Mouse (Mus musculus): ENCODE measurements around the gene Fam172a. TPM values are rescaled to one million over a fixed set of nuclear protein-coding genes. Genes with fewer than 3 reads are reported as not detected.

The Fam172a gene
- total RNA-seq, 2 experiments from 2014 or later = 39.8 to 41.6 TPM

DNA sequence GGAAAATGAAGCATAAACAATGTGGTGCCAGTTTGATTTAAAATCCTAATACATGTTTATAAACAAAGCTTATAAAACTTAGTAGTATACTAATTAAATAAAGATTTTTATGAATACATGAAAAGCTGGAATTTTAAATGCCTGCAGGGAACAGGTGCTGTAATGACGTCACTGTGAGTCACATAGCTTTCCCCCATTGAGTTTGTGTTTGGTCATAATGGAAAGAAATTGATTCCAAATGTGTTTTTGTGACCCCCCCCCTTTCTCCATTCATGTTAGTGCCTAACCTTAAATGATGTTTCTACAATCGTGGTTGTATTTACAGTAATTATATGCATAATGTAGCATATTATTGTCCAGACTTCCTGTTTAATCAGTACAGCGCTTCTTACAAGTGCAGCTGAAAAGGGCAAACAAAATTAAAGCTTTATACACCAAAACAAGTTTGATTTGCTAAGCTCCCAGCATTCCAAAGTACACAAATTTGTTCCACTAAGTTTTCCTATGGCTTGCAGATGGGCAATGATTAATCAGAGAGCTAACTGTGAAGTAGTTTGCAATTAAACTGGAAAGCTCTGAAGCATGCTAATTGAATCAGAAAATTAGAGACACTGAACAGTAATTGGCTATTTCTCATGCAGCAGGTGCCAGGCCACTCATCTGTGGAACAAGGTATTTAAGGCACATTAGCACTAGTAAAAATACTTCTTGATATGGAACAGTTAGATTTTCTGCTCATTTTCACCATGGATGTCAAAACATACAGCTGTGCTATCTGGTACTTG is 398.1 kb downstream of the Fam172a start:
- no peak for DNase-seq (ENCODE audit: low spot score in 2 of 2)

DNA sequence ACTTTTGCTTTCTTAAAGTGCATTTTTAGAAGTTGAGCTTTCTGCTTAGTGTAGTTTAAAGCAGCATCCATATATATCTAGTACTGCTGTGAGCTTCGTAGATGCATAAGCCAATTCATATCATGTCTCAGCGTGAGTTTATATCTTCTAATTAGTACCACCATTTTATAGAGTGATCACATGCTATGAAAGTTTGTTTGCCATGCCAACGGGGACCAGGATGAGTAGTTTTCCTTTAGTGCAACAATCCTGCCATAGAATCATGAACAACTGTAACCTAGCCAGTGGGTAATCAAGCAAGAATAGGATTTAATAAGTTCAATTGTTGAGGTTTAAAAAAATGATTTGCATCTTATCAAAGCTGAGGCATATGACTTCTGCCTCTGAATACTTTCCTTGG is 398.8 kb downstream of the Fam172a start:
- DNase-seq (ENCODE audit: low spot score in 2 of 2) = no peak

DNA sequence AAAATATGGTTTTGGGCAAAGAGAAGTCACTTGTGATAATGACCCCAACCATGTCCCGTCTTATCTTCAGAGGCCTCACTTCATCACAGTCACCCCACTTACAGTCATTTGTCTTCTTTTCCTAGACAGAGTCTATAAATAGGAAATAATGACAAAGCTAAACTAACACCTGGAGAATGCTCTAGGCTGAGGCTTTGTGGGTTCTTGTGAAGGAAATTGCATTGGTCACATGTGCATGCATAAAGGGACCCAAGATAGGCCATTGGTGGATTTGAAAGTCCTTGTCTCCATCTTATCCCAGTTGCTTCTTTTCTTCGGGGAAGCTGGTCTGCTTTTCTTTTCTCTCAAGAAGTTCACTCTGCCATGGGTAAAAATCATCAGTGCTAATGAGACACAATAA is 400.5 kb downstream of the Fam172a start:
- DNase-seq (ENCODE audit: low spot score in 2 of 2) = no peak

DNA sequence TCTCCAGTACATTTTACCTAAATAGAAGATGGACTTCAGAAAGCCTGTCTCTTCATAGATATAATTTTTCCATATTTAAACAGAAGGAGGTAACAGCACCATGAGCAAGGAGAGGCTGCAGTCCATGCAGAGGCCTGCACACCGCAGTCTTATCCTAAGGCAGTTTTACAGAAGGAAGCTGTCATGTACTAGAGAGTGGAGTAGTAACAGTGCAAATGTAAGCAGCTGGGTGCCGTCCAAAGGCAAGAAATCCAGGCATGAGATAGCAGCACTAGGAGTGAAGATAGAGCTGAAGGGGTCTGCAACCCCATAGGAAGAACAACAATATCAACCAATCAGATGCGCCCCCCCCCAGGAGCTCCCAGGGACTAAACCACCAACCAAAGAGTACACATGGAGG is 403.0 kb downstream of the Fam172a start:
- DNase-seq (ENCODE audit: low spot score in 2 of 2) = no peak

DNA sequence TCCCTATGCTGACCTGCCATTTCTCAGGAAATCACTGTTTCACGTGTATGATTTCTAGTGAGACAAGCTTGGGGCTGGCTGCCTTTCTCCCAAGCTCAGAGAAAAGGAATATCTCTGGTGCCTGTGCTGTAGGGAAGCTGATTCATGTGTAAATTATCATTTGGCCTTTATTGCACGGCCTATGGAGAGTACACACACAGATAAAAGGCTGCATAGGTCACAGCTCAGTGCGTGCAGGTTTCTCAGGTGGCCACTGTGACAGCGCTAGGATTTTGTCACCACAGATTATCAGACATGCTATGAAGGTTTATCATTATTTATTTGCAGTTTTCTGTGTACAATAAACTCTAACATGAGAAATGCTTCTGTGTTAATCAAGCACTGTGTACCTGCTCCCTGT is 408.8 kb downstream of the Fam172a start:
- DNase-seq (ENCODE audit: low spot score in 2 of 2) = no peak

DNA sequence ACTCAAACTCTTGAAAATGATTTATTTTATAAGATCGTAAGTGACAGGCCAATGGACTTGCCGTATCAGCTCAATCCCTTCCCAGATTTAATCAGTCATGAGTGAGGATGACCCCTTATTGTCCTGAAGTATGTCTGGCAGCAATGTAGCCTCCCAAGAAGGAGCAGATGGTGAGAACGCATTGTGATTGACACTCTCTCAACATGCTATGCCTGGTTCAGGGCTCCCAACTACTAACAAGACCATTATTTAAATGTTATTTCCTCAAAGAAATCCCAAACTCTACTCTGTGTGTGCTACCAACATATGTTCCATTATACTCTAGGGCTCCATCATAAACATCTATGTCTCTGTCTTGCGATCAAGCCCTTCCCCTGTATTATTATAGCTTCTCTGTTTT is 412.1 kb downstream of the Fam172a start:
- no peak for DNase-seq (ENCODE audit: low spot score in 2 of 2)

DNA sequence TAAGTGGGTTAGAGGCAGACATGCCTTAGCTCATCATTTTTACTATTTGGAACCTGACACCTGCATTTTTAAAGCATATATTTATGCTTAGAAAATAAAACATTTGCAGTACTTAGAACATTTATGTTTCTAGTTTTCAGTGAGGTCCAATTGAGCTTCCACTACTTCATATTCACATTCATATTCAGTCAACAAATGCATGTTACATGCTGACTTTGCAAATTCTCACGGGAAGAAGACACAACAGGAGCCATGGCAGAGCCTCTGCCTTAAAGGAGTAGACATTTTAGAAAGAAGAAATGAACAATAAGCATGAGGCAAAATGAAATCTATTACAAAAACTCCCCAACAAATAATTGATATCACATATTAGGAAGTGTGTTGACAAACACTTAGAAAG is 416.9 kb downstream of the Fam172a start:
- DNase-seq (ENCODE audit: low spot score in 2 of 2) = no peak

DNA sequence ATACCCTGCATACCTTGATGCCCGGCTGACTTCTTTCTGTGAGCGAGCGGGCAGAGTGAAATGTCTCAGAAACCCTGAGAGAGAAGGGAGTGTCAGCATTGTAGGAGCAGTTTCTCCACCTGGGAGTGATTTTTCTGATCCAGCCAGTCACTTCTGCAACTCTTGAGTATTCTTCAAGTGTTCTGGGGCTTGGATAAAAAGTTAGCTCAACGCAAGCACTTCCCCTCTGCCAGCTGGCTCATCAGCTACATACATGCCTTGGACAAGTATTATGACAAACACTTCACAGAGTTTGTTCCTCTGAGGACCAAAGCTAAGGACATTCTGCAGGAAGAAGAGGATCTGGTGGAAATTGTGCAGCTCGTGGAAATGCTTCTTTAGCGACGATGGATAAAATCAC is 420.2 kb downstream of the Fam172a start:
- DNase-seq (ENCODE audit: low spot score in 2 of 2) = no peak

DNA sequence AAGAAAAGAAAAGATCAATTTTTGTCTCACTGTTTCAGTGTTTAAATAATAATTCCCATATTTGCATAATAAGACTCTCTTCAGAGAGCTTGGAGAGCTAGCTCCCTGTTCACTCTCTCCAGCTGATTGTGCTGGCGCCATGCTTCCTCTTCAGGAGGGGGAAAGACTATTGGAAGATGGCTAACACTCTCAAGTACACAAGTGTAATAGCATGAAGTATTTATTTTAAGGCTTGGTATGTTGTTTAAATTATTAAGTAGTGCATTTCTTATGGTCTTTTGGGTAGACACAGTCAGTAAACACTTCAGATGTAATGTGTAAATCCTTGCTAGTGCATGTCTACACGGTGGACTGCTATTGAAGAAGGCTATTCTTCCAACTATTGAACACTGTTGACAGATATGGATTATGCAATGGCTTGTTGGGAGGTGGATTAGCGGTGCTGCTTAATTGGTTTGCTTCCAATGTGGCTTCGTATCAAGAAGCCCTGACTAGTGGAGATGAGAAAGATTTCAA is 422.1 kb downstream of the Fam172a start:
- no peak for DNase-seq (ENCODE audit: low spot score in 2 of 2)

DNA sequence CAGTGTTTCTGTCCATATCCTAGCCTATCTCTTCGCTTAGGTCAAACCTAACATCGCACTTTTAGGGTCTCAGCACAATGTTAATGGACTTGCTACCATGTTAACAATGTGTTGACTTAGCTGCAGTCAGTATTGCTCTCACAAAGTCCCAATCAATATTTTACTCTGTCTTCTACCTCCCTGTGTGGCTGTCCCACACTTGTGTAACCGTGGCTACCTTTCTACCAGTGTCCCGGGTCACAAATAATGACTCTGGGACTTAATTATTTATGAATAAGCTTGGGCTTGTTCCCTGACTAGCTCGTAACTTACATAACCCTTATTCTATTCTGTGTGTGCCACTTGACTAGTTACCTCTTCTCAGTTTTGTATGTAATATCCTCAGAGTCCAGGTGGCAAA is 455.6 kb downstream of the Fam172a start:
- DNase-seq (ENCODE audit: low spot score in 2 of 2) = no peak

DNA sequence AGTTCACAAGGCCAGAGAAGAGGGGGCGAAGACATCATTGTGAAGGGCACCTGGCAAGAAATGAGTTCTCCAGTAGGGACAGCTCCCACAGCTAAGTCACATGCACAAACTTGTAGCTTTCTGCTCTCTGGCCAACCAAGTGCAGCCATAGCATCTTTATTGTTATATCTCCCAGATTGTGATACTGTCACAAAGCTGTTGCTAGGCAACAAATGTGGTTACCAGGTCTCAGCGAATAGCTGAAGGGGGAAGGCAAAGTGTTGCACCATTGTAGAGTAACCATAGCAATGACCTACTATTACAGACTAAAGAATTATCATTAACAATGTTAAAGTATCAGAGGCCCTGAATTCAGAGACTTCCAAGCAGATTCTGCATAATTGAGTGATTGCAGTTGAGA is 460.3 kb downstream of the Fam172a start:
- no peak for DNase-seq (ENCODE audit: low spot score in 2 of 2)

DNA sequence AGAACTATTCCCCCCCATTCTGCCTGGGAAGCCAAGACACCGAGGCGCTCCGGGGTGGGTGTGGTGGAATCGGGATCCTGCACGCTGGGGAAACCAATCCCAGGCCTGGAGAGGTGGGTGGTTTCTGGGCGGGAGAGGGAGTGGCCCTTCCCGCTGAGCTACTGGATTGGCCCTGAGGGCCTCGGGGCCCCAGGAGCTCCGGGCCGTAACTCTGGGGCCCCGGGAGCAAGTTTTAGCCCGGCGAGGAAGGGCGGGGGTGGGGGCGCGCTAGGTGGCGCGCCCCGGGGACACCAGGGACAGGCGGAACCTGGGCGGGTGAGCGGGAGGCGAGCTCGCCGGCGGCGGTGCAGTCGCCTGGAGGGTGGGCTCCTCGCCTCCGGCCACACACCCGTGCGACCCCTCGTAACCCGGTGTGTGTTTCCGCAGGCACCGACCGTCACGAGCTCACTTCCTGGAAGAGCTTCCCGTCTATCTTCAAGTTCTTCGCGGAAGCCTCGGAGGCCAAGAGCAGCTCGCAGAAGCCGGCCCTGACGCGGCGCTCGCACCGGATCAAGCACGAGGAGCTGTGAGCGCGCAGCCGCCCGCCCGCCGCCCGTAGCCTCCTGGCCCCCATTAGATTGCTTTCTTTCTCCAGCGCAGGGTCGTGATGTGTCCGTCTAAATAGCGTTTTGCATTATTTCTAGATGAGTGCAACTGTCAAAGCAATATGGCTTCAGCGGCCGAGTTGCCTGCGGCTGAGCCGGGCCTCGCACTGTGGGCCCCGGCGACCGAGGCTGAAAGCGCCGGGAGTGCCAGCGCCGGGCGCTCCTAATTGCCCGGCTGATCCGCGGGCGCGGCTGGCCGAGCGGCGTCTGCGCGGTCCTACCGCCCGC is 461.5 kb downstream of the Fam172a start:
- DNase-seq (ENCODE audit: low spot score in 2 of 2) = peak; percentile 73 to 82

DNA sequence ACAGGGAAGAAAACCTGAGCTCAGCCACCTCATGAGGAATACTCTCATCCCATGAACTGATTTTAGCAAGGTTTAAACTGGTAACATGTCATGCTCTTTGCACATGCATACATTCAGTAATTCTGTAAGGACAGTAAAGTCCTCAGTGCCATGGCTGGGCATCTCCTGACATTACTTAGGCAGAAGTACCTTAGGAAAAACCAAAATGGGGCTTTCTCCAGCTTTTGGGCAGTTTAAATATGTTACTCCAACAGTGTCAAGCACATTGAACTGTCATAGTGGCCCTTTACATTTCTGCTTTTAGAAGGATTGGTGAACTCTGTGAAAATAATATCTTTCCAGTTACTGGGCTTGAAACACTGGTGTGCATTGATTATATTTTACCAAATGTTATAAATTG is 463.1 kb downstream of the Fam172a start:
- no peak for DNase-seq (ENCODE audit: low spot score in 2 of 2)

DNA sequence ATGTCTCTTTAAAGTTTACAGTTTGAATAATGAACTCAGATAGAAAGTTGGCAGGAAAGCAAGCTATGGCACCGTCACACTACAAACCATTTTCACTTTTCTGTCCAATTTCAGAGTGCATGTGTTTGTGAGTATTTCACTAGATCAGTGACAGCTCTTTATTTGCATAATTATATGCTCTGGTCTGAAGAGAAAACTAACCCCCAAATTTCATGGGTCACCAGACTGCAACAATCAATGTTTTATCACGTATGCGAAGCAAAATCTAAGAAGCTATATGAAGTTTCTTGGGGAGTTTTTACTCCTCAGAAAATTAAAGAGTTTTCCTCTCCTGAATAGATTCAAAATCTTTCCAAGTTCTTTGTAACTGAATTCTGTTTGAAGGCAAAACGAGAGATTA is 466.3 kb downstream of the Fam172a start:
- no peak for DNase-seq (ENCODE audit: low spot score in 2 of 2)

DNA sequence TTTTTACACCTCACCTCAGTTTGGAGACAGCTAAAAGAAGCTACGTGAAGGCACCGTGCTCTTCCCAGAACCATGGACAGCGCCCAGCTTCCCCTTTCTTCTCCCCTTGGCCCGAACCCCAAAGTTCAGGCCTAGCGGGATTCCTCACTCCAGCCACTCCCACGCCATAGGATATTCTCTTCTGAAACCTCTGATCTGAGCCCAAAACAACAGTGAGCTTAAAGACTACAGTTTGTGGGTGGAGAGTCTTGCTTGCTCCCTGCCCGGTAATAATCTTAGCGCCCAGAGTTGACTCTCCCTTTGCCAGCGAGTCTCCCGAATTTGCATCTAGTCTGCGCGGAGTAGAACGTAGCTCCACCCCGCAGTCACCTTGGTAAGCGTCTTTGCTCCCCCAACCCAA is 469.5 kb downstream of the Fam172a start:
- DNase-seq (ENCODE audit: low spot score in 2 of 2) = no peak

DNA sequence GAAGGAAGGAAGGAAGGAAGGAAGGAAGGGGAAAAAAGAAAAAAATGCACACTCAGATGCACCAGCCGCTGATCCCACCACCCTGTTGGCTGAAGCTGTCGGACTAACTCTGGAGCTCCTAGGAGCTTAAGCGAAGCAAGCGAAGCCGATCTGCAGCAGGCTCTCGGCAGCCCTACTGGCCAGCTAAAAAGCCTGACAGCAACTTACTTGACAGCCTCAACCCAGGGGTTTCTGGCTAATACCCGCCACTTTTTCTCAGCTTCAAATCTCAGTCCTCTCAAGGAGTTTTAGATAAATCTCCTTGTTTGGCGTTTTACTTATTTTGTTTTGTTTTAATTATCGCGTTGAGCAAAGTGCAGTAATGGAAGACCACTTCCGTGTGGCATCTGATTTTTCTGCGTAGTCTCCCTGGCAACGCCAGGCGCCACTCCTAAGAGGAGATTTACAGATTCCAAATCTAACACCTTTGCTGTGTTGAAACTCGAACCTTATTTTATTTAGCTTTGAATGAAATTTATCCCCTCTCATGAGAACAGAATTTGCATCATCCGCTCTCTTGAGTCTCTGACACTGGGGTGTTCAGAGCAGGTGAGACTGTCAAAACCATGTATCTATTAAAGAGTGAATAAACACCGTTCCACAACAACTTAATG is 470.3 kb downstream of the Fam172a start:
- DNase-seq (ENCODE audit: low spot score in 2 of 2) = no peak

DNA sequence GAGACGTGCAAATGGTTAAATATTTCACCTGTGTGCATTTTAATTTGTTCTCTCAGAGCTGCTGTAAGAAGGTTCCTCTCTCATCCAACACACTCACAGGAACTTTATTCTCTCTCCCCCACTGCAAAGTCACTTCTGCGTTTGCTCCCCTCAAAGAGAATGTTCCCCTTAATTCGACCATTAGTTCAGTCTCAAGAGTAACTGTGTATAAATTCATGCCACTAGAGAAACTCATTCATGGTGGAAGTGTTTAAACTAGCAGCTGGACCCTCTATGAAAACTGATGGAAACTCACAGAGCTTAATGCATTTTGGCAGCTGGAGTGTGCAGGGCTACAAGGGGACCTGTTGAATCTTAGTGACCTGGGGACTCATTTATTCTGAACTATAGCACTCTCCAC is 471.0 kb downstream of the Fam172a start:
- no peak for DNase-seq (ENCODE audit: low spot score in 2 of 2)

DNA sequence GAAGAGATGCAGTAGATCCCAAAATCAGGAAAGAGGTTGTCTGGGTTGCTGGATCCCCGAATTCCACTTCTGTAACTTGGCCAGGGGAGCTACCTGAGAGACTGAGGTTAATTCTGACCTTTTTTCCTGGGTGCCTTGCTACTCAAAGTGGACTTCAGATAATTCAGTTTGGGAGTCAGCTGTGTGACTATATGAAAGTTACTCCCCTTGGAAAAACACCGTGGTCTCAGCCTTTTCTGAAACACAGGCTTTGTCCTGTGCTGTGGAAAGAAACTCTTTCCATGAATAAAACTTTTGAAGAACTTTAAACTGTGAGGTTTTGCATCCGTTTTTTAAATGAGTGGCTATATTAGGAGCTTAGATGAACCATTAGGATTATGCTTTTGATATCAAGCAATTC is 472.4 kb downstream of the Fam172a start:
- DNase-seq (ENCODE audit: low spot score in 2 of 2) = no peak

DNA sequence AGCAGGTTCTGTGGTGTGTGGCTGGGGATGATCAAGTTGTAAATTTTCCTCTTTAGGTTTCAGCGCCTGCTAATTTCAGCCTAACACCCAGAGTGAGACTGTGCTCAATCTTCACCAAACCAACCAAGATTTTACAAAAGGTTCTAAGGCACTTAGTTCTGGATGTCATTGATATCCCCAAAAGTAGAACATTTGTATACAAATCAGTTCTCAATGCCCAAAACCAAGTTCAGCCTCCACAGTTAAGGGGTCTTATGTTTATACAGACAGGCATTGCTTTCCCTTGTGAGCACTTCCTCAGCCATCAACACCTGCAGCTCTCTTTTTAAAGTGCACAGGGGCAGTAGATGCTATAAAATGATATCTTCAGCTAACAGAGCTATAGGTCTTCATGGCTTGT is 473.1 kb downstream of the Fam172a start:
- no peak for DNase-seq (ENCODE audit: low spot score in 2 of 2)

DNA sequence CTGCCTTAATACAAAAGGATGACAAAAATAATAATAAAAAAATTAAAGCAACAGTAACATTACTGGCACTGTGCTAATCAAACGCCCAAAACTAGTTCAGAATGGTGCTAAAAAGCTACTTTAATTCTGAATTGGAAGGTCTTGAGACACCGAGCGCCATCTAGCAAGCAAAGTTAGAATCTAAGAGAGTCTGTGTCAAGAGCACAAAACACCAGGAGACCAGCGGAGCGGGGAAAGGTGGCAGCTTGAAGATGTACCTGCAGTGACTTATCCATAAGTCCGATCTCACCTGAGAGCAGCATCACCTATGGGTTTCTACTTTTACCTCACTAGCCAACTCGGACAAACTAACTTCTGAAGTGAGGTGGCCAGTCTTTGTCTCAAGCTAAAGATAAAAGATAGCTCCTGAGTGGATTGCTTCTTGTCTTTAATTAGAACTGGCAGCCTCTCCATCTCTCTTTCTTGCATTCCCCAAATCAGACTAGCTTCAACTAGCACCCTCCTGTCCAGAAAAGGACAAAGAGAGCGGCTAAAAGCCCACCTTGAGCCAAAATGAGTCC is 474.1 kb downstream of the Fam172a start:
- DNase-seq (ENCODE audit: low spot score in 2 of 2) = peak in 1 of 2 experiments; percentile 56

DNA sequence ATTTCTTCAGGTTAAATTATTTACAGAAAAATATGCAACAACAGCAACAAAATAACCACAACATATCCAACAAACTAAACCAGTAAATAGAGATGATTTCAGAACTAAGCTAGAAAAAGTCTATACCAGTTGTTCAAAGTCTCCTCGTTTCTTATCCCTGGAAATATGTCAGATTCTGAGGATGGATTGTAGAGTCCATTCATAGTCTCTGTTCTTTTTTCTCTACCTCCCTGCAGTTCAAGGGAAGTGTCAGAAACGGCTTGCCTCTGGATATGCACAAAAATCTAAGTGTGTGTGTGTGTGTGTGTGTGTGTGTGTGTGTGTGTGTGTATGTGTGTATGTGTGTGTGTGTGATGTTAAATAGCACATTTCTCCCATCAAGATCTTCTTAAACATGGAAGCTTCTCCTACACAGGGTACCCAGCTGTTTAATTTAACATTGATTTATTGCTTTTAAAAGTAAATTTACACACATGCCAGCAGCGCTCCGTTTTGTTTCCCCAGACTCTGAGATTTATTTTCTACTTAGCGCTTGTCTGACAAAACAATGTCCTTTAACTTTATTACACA is 475.6 kb downstream of the Fam172a start:
- no peak for DNase-seq (ENCODE audit: low spot score in 2 of 2)
